Mouse (Mus musculus): ENCODE results near the gene Senp3. TPM values are rescaled to one million over a fixed set of nuclear protein-coding genes. Genes with fewer than 3 reads are reported as not detected.

The Senp3 gene
- total and polyA plus RNA-seq, 3 experiments, result 116 to 303 (median 256) TPM

- H3K9ac ChIP-seq (ENCODE audit: insufficient read depth, low read depth), result no peak overlapping the region
- no peak overlapping the region for H3K27ac ChIP-seq (ENCODE audit: insufficient read depth, low read depth)
- peaks cover 66 to 83% of the 10 kb centered on the region in 2 experiments for H3K36me3 ChIP-seq (replicated peaks in 1 of 2; ENCODE audit: control insufficient read depth in 1 of 2, insufficient read depth in 1 of 2, low read length in 1 of 2)
- dilution Hi-C loops (cut with MboI; ENCODE audit: extremely low pct_ligation_motif_present, extremely low pct_unique_long_range_greater_than_20kb, low sequenced_read_pairs) (no loop called here), in situ Hi-C loops (cut with MboI; ENCODE audit: low pct_ligation_motif_present, low pct_unique_long_range_greater_than_20kb, low sequenced_read_pairs) (no loop called here)
- TF ChIP-seq UBTF (IDR thresholded peaks at IDR 0.05; ENCODE audit: low read depth, low read length) (no peak), POLR2AphosphoS2 (IDR thresholded peaks at IDR 0.05; ENCODE audit: low read depth, low read length) (0 out of 2 replicates have a peak, but pooled peaks have one; percentile 2), NELFE (IDR thresholded peaks at IDR 0.05; ENCODE audit: low read depth, low read length) (no peak), E2F4 (IDR thresholded peaks at IDR 0.05; ENCODE audit: insufficient replicate concordance, low read depth, low read length) (no peak)
- H3K4me3 ChIP-seq (replicated peaks in 1 of 3; ENCODE audit: low read depth in 2 of 3, low read length in 2 of 3, poor library complexity in 1 of 3), result no peak overlapping the region
- H3K4me1 ChIP-seq (ENCODE audit: control insufficient read depth in 1 of 2, insufficient read depth in 2 of 2), result peaks cover 0 to 74% of the 10 kb centered on the region in 2 experiments; a peak in 2 of 4 replicates
- H3K4me2 ChIP-seq (ENCODE audit: insufficient read depth, low read depth, poor library complexity, severe bottlenecking), result no peak overlapping the region
- no peak for DNase-seq (ENCODE audit: extremely low read depth)
- H3K27me3 ChIP-seq (replicated peaks), result no peaks in the 10 kb centered on the region
- no peaks in the 10 kb centered on the region for H3K9me3 ChIP-seq (replicated peaks; ENCODE audit: low read length)
- peaks cover 13% of the 10 kb centered on the region for H3K79me2 ChIP-seq (replicated peaks; ENCODE audit: control insufficient read depth, extremely low read depth, insufficient read depth, poor library complexity, severe bottlenecking)
Observed at GRCm38 (mm10) chr11:69656065-69656455, 25.8 kb downstream of the Senp3 start.

- Histone ChIP-seq H3K4me3 (replicated peaks in 1 of 3; ENCODE audit: low read depth in 2 of 3, low read length in 2 of 3, poor library complexity in 1 of 3) (no peak within 1 kb of the TSS), H3K9me3 (replicated peaks; ENCODE audit: low read length) (no peaks in the 10 kb centered on the region), H3K4me1 (ENCODE audit: control insufficient read depth in 1 of 2, insufficient read depth in 2 of 2) (peaks cover 0 to 74% of the 10 kb centered on the region in 2 experiments; a peak in 2 of 4 replicates), H3K27me3 (replicated peaks) (no peaks in the 10 kb centered on the region), H3K79me2 (replicated peaks; ENCODE audit: control insufficient read depth, extremely low read depth, insufficient read depth, poor library complexity, severe bottlenecking) (peaks cover 7% of the 10 kb centered on the region), H3K36me3 (replicated peaks in 1 of 2; ENCODE audit: control insufficient read depth in 1 of 2, insufficient read depth in 1 of 2, low read length in 1 of 2) (peaks cover 72 to 89% of the 10 kb centered on the region in 2 experiments), H3K9ac (ENCODE audit: insufficient read depth, low read depth) (no peak within 1 kb of the TSS), H3K27ac (ENCODE audit: insufficient read depth, low read depth) (no peak within 1 kb of the TSS), H3K4me2 (ENCODE audit: insufficient read depth, low read depth, poor library complexity, severe bottlenecking) (no peak within 1 kb of the TSS)
- dilution Hi-C loops (cut with MboI; ENCODE audit: extremely low pct_ligation_motif_present, extremely low pct_unique_long_range_greater_than_20kb, low sequenced_read_pairs) (no loop called here), in situ Hi-C loops (cut with MboI; ENCODE audit: low pct_ligation_motif_present, low pct_unique_long_range_greater_than_20kb, low sequenced_read_pairs) (no loop called here)
- DNase-seq (ENCODE audit: extremely low read depth), result peak; percentile 75
- TF ChIP-seq CTCF (conservative IDR thresholded peaks at IDR 0.05 in 1 of 2, IDR thresholded peaks at IDR 0.05 in 1 of 2; ENCODE audit: low read depth in 2 of 2, low read length in 2 of 2) (peak; percentile 16 to 48; a peak in 2 of 4 replicates), CHD2 (IDR thresholded peaks at IDR 0.05; ENCODE audit: low read length) (0 out of 2 replicates have a peak, but pooled peaks have one; percentile 22), POLR2AphosphoS2 (IDR thresholded peaks at IDR 0.05; ENCODE audit: low read depth, low read length) (0 out of 2 replicates have a peak, but pooled peaks have one; percentile 7), JUN (IDR thresholded peaks at IDR 0.05; ENCODE audit: insufficient read depth, low read depth, low read length) (no peak), SIN3A (IDR thresholded peaks at IDR 0.05; ENCODE audit: low read length) (no peak), SMC3 (IDR thresholded peaks at IDR 0.05; ENCODE audit: low read depth, low read length) (peak; percentile 40), BHLHE40 (IDR thresholded peaks at IDR 0.05; ENCODE audit: low read depth, low read length) (no peak), RAD21 (IDR thresholded peaks at IDR 0.05; ENCODE audit: low read depth, low read length) (peak; percentile 11), TCF12 (IDR thresholded peaks at IDR 0.05; ENCODE audit: low read depth, low read length) (no peak)
Observed at GRCm38 (mm10) chr11:69655264-69656064, 26.4 kb downstream of the Senp3 start, which contains the start of gene Sox15. Gene Sox15, plus strand, starts transcription at chr11:69655314.

Measured in CH12.LX (cell line).